Mouse (Mus musculus) leukemia stem cell, adult 10-12 weeks (primary cell): ENCODE measurements around the gene Setd3. TPM values are rescaled to one million over a fixed set of nuclear protein-coding genes. Genes with fewer than 3 reads are reported as not detected.

Experiments used
- polyA plus RNA-seq: library from polyadenylated mRNA; stranded (reverse); fragments of >175 nt; gene quantifications from 2 replicates; pipeline ENCODE4 v1.2.3, GENCODE M21; 2012; ENCODE audit warnings: low replicate concordance

Setd3 gene
- polyA plus RNA-seq: 4.0 and 7.9 TPM in 2 replicates

GRCm38 (mm10) chr12:108179246-108179320 lies at the start of gene Setd3:
Setd3 (minus strand) TSS chr12:108179314.

GRCm38 (mm10) chr12:108179321-108180266 lies 480 bp upstream of the Setd3 start, which contains the start of gene Ccnk:
Ccnk (plus strand) TSS chr12:108179579.

Other genes starting within 250 kb of the Setd3 start
- gene Bcl11b, start 175.7 kb downstream of the Setd3 start, polyA plus RNA-seq: 15.9 and 16.6 TPM in 2 replicates
- 164 and 183 TPM in 2 replicates for gene Ccnk, start 265 bp upstream of the Setd3 start, polyA plus RNA-seq
- gene Ccdc85c, start 96.1 kb upstream of the Setd3 start, polyA plus RNA-seq: 1.3 and 1.4 TPM in 2 replicates
- 0.08 TPM in 1 of 2 replicates, not detected in the other for gene Hhipl1, start 127.0 kb upstream of the Setd3 start, polyA plus RNA-seq
- gene Cyp46a1, start 155.1 kb upstream of the Setd3 start, polyA plus RNA-seq: 0.30 and 0.45 TPM in 2 replicates
- gene Eml1, start 191.6 kb upstream of the Setd3 start, polyA plus RNA-seq: 0.06 and 0.62 TPM in 2 replicates